Mouse (Mus musculus): ENCODE results near the gene Rac2.

GRCm38 (mm10) chr15:78541036-78541435 lies 31.5 kb downstream of the Rac2 start:
- TF ChIP-seq CTCF (IDR thresholded peaks at IDR 0.05; ENCODE audit: low read depth) = no peak
- no peak for TF ChIP-seq EP300 (optimal IDR thresholded peaks at IDR 0.05)

Measured in stomach, postnatal 0 days (tissue).